Mouse (Mus musculus) forebrain, embryonic 15.5 days (tissue): ENCODE data around the gene Cfap44. TPM values are rescaled to one million over a fixed set of nuclear protein-coding genes. Genes with fewer than 3 reads are reported as not detected.

ENCODE experiments used
- ATAC-seq: fragments of 200-750 bp; cut with Nextera tagmentation; replicated peaks from 2 replicates; pipeline ENCODE4 v1.8.0; 2017; ENCODE audit warnings: mild to moderate bottlenecking, moderate TSS enrichment, moderate library complexity
- H3K27ac ChIP-seq: fragments of 300-500 bp; sonication (generic); replicated peaks from 2 replicates; pipeline ENCODE4 v1.5.1; 2015; ENCODE audit warnings: mild to moderate bottlenecking, inconsistent platforms
- H3K27me3 ChIP-seq: fragments of 300-500 bp; sonication (generic); 2 replicates; pipeline ENCODE4 v1.6.1; 2015; ENCODE audit warnings: inconsistent platforms
- H3K36me3 ChIP-seq: fragments of 300-500 bp; sonication (generic); 2 replicates; pipeline ENCODE4 v1.6.1; 2015; ENCODE audit warnings: mild to moderate bottlenecking, inconsistent platforms
- H3K4me1 ChIP-seq: fragments of 300-500 bp; sonication (generic); 2 replicates; pipeline ENCODE4 v1.6.1; 2015; ENCODE audit warnings: inconsistent platforms
- H3K4me2 ChIP-seq: fragments of 300-500 bp; sonication (generic); replicated peaks from 2 replicates; pipeline ENCODE4 v1.6.1; 2015; ENCODE audit warnings: mild to moderate bottlenecking, inconsistent platforms
- H3K4me3 ChIP-seq: fragments of 300-500 bp; sonication (generic); 2 replicates; pipeline ENCODE4 v1.5.1; 2015; ENCODE audit warnings: mild to moderate bottlenecking, inconsistent platforms
- H3K9ac ChIP-seq: fragments of 300-500 bp; sonication (generic); replicated peaks from 2 replicates; pipeline ENCODE4 v1.6.1; 2015; ENCODE audit warnings: mild to moderate bottlenecking, inconsistent platforms
- H3K9me3 ChIP-seq: fragments of 300-500 bp; sonication (generic); 2 replicates; pipeline ENCODE4 v1.6.1; 2016; ENCODE audit warnings: inconsistent platforms
- WGBS: fragments of 180-500 bp; shearing (Covaris S2); methylation state at CpG from one replicate; pipeline ENCODE4 v1.1.7; 2015; ENCODE audit warnings: mixed read lengths; 5-methylcytosine and 5-hydroxymethylcytosine counted together
- polyA plus RNA-seq: library from polyadenylated mRNA; unstranded; fragments of >200 nt; fragmentation: Nextera tagmentation; extraction: Ambion mirVana; gene quantifications from 2 replicates; pipeline ENCODE4 v1.2.1, GENCODE M21; 2015

Gene Cfap44
- polyA plus RNA-seq, 1 experiment from 2014 or later, result 2.4 TPM

DNA sequence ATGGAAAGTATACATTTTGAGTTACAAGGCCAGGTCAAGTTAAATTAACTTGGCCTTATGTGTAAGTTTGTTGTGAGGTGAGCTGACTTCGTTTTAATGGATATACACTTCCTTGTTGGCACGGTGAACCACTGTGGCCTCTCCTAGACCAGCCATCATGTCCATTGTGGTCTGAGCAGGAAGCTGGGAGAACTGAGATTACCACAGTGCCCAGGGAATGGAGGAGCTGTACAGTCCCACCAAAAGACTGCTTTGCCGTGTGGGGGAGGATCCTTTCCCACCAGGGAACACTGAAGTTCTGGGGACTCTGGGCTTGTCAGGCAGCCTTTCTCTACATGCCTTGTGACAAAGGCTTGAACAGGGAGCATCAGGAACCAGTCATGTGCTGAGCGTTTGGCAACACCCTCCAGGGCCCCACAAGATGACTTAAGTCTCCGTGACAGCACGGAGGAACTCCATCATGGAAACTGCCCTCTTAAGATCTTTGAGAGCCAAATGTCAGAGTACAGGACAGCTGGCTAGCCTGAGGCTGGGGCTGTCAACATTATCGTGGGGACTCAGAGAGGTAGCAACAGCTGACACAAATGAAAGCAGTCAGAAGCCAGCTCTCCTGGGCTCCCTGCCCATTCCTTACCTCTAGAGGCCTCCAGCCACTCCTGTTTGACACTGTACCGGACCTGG, 108.4 kb downstream of the Cfap44 start:
- Histone ChIP-seq H3K27ac (no peak overlapping the region), H3K9ac (no peak overlapping the region), H3K4me1 (peaks cover 19% of the 10 kb centered on the region), H3K9me3 (no peaks in the 10 kb centered on the region), H3K4me3 (no peak overlapping the region), H3K4me2 (no peak overlapping the region), H3K27me3 (no peaks in the 10 kb centered on the region), H3K36me3 (peaks cover 43% of the 10 kb centered on the region)
- 0 out of 2 replicates have a peak, but pooled peaks have one; percentile 23 for ATAC-seq
- 65% methylated on average over 8 of the region's 8 CpGs for WGBS

DNA sequence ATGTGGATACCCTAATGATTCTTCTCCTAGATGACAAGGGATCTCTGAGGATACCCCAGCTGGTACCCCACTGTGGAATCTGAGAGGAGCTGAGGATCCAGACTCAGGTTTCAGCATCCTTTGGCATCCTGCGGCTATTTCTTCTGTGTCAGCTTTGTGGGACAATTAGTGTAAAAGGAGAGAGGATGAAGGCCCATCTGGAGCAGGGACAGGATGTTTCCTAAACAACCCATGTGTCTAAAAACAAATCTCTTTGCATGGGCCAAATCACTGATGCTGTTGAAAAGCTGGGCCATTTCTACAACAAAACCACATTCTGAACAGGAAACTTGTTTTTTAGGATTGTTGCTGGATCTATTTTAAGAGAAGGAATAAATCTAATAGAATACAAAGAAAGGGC, 110.6 kb downstream of the Cfap44 start:
- Histone ChIP-seq H3K4me3 (no peak overlapping the region), H3K27me3 (no peaks in the 10 kb centered on the region), H3K27ac (no peak overlapping the region), H3K4me2 (no peak overlapping the region), H3K9ac (no peak overlapping the region), H3K36me3 (peaks cover 22% of the 10 kb centered on the region), H3K4me1 (peaks cover 25% of the 10 kb centered on the region), H3K9me3 (no peaks in the 10 kb centered on the region)
- no peak for ATAC-seq
- 88% methylated on average over 1 of the region's 1 CpGs for WGBS

GRCm38 (mm10) chr16:44507027-44507929, 112.7 kb downstream of the Cfap44 start:
- Histone ChIP-seq H3K9me3 (no peaks in the 10 kb centered on the region), H3K27me3 (no peaks in the 10 kb centered on the region), H3K4me3 (no peak overlapping the region), H3K36me3 (peaks cover 14% of the 10 kb centered on the region), H3K4me2 (no peak overlapping the region), H3K4me1 (peaks cover 32% of the 10 kb centered on the region), H3K27ac (peak overlapping the region; percentile 51), H3K9ac (no peak overlapping the region)
- peak; percentile 61 for ATAC-seq
- WGBS, result 48% methylated on average over 10 of the region's 10 CpGs

DNA sequence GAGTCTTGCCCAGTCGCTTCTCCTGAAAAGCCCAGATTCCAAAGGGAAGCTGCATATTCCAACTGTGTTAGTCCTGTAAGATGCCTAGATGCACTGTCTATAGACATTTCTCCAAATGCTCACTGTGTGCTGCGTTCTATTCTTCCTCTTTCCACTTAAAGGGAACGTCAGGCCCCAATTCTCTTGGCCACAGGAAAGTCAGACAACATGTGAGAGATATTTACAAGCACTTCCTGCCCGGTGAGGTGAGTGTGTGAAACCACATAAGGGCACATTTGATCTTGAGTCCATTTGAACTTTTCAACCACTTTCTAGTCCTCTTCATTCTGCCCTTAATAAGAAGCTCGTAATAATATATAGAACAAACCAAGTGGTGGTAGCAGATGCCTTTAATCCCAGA, 113.4 kb downstream of the Cfap44 start:
- no peak overlapping the region for H3K9ac ChIP-seq
- no peaks in the 10 kb centered on the region for H3K27me3 ChIP-seq
- no peak for ATAC-seq
- no peaks in the 10 kb centered on the region for H3K9me3 ChIP-seq
- no peak overlapping the region for H3K4me3 ChIP-seq
- H3K4me1 ChIP-seq, result peaks cover 29% of the 10 kb centered on the region
- H3K27ac ChIP-seq, result no peak overlapping the region
- WGBS, result 85% methylated on average over 5 of the region's 5 CpGs
- H3K4me2 ChIP-seq, result no peak overlapping the region
- peaks cover 11% of the 10 kb centered on the region for H3K36me3 ChIP-seq

GRCm38 (mm10) chr16:44508772-44509171, 114.2 kb downstream of the Cfap44 start:
- no peak overlapping the region for H3K9ac ChIP-seq
- no peak for ATAC-seq

GRCm38 (mm10) chr16:44509458-44510344, 115.1 kb downstream of the Cfap44 start:
- Histone ChIP-seq H3K4me2 (no peak overlapping the region), H3K27ac (0 out of 2 replicates have a peak overlapping the region, but pooled peaks have one; percentile 16), H3K27me3 (no peaks in the 10 kb centered on the region), H3K9me3 (no peaks in the 10 kb centered on the region), H3K9ac (no peak overlapping the region), H3K36me3 (peaks cover 8% of the 10 kb centered on the region), H3K4me3 (no peak overlapping the region), H3K4me1 (peaks cover 25% of the 10 kb centered on the region)
- ATAC-seq, result no peak
- WGBS, result 84% methylated on average over 7 of the region's 7 CpGs

More at GRCm38 (mm10) chr16:44508772-44509171, 114.2 kb downstream of the Cfap44 start:
- Histone ChIP-seq H3K4me1 (peaks cover 25% of the 10 kb centered on the region), H3K36me3 (peaks cover 12% of the 10 kb centered on the region), H3K4me2 (no peak overlapping the region), H3K4me3 (no peak overlapping the region), H3K9me3 (no peaks in the 10 kb centered on the region), H3K27me3 (no peaks in the 10 kb centered on the region), H3K27ac (no peak overlapping the region)
- WGBS, result 90% methylated on average over 13 of the region's 13 CpGs

DNA sequence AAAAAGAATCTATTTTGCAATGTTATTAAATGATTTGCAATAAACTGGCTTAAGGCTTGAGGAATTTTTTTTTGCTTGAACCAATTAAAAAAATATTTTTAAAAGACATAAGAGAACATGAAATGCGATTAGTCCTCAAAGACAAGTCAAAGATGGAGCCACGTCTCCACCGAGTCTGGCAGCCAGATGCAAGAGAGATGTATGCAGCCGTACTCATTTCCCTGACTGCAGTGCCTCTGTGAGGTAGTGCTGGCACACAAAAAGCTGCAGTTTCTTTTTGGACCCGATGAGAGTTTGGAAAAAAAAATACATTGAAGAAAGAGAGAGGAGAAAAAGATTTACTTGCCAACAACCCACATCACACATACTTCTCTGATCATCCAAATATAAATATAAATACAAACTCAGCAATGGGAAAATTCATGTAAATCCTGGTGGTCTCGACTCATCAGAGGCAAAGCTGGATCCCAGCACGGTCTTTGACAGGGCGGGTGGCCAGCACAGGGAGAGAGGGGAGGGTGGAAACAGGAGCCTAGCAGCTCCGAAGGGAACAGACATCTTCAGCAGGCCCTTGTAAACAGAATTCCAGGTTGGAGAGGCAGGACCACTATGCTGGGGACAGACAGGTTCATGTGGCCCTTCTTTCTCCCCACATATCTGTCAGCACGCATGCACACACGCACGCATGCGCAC, 116.1 kb downstream of the Cfap44 start:
- Histone ChIP-seq H3K4me1 (peaks cover 25% of the 10 kb centered on the region), H3K27ac (peak overlapping the region; percentile 16), H3K4me2 (no peak overlapping the region), H3K36me3 (peaks cover 7% of the 10 kb centered on the region), H3K9ac (no peak overlapping the region), H3K27me3 (no peaks in the 10 kb centered on the region), H3K4me3 (no peak overlapping the region), H3K9me3 (no peaks in the 10 kb centered on the region)
- ATAC-seq, result 0 out of 2 replicates have a peak, but pooled peaks have one; percentile 37
- WGBS, result 64% methylated on average over 13 of the region's 13 CpGs

DNA sequence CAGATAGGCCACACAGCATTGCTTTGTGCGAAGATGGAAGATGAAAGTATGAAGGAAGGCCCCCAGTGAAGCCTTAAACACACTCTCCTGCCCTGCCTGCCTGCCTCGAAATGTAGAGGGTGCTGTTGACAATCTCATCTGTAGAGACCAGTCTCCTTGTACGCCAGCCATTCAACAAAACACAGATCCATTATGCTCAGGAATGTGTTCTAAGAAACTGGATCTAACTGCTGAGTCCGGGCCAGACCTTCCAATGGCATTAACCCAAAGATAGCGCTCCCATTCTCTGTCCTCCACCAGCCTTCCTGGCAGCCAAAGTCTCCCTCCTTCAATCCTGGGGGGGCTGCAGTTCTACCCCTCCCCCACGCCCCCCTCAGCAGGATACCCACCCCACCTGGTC, 121.9 kb downstream of the Cfap44 start:
- 43% methylated on average over 6 of the region's 6 CpGs for WGBS
- Histone ChIP-seq H3K9ac (no peak overlapping the region), H3K4me3 (no peak overlapping the region), H3K4me2 (no peak overlapping the region), H3K9me3 (no peaks in the 10 kb centered on the region), H3K27me3 (no peaks in the 10 kb centered on the region), H3K4me1 (peaks cover 19% of the 10 kb centered on the region), H3K36me3 (peaks cover 23% of the 10 kb centered on the region), H3K27ac (0 out of 2 replicates have a peak overlapping the region, but pooled peaks have one; percentile 75)
- ATAC-seq, result peak; percentile 53

GRCm38 (mm10) chr16:44523595-44523994, 129.0 kb downstream of the Cfap44 start:
- no peak for ATAC-seq
- H3K9ac ChIP-seq, result no peak overlapping the region
- peaks cover 14% of the 10 kb centered on the region for H3K36me3 ChIP-seq
- no peaks in the 10 kb centered on the region for H3K27me3 ChIP-seq
- 68% methylated on average over 7 of the region's 7 CpGs for WGBS
- H3K9me3 ChIP-seq, result no peaks in the 10 kb centered on the region
- peaks cover 34% of the 10 kb centered on the region for H3K4me1 ChIP-seq
- no peak overlapping the region for H3K27ac ChIP-seq
- H3K4me2 ChIP-seq, result no peak overlapping the region
- H3K4me3 ChIP-seq, result no peak overlapping the region

- H3K4me2 ChIP-seq, result no peak overlapping the region
- peaks cover 58% of the 10 kb centered on the region for H3K4me1 ChIP-seq
Measured at GRCm38 (mm10) chr16:44526044-44526443, 131.4 kb downstream of the Cfap44 start.

DNA sequence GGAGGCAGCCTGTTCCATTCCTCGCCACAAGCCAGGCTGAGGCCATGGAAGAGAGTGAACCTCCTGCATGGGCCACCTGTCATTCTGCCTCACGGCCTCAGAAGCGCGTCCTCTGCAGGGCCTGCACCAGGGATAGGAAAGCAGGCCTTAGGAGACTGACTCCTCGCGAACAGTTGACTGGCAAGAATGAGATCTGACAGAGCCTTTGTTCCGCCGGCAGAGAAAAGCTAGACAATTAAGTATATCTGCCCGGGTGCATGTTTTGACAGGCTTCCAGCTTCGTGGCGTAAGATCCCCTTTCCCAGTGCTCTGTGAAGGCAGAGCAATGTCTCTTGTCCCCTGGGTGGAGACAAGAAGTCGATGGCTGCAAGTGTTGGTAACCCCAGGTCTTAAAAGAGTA, 132.1 kb downstream of the Cfap44 start:
- Histone ChIP-seq H3K4me1 (peaks cover 63% of the 10 kb centered on the region), H3K36me3 (no peaks in the 10 kb centered on the region), H3K9ac (peak overlapping the region; percentile 29), H3K4me2 (peak overlapping the region; percentile 30), H3K27me3 (no peaks in the 10 kb centered on the region), H3K4me3 (no peak overlapping the region), H3K27ac (peak overlapping the region; percentile 91), H3K9me3 (no peaks in the 10 kb centered on the region)
- no peak for ATAC-seq
- WGBS, result 2% methylated on average over 12 of the region's 12 CpGs

More at GRCm38 (mm10) chr16:44526044-44526443, 131.4 kb downstream of the Cfap44 start:
- 54% methylated on average over 1 of the region's 1 CpGs for WGBS
- Histone ChIP-seq H3K36me3 (0 out of 2 replicates have a peak, but pooled peaks cover under 1% of the 10 kb centered on the region), H3K27me3 (no peaks in the 10 kb centered on the region), H3K27ac (peak overlapping the region; percentile 91), H3K4me3 (no peak overlapping the region), H3K9ac (no peak overlapping the region), H3K9me3 (no peaks in the 10 kb centered on the region)
- no peak for ATAC-seq
